Mouse (Mus musculus) C2C12 (cell line): ENCODE measurements around the gene Il17rc.

Experiments
- CTCF ChIP-seq: IDR thresholded peaks from one replicate; pipeline ENCODE4 v1.5.1; 2011; ENCODE audit not compliant: control insufficient read depth, insufficient read depth, insufficient read length
- MYOD1 ChIP-seq: IDR thresholded peaks from one replicate; pipeline ENCODE4 v1.6.1; 2011; ENCODE audit warnings: low read depth; ENCODE audit not compliant: control insufficient read depth, insufficient read length
- USF1 ChIP-seq: IDR thresholded peaks from one replicate; pipeline ENCODE4 v1.6.1; 2011; ENCODE audit warnings: low read depth, mild to moderate bottlenecking, control low read depth, moderate library complexity

- no peak for TF ChIP-seq CTCF
- TF ChIP-seq MYOD1, result no peak
- no peak for TF ChIP-seq USF1
Observed at GRCm38 (mm10) chr6:113482477-113483099, 11.4 kb downstream of the Il17rc start.
